7 mouse cellular contexts compared by ENCODE assay signal in the genomic region with DNA sequence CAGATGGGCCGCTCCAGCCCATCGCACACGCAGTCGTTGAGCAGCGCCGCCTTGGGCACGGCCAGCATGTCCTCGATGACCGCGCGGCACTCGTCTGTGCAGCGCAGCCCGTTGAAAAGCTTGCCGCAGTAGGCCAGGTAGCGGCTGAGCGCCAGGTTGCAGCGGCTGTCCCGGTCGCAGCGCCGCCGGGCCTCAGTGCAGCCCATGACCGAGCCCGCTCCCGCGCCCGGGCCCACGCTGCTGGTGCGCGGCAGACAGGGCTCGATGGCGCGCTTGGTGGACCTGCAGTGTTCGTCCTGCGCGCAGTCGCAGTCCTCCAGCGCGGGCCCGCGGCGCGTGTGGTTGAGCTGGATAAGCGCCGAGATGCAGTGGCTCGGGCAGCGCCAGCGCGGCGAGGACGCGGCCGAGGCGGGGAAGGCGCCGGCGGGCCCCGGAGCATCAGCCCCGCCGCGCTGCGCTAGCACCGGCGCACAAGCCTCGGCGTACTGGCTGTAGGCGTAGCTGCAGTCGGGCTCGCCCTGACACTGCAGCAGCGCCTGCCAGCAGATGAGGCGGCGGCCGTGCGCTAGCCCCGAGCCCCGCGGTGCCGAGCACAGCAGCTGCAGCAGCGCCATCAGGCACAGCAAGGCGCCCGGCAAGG. TPM values are rescaled to one million over a fixed set of nuclear protein-coding genes. Genes with fewer than 3 reads are reported as not detected.
DNase-seq lines count a peak whose midpoint lies in the region; ATAC-seq lines count a peak whose summit lies in the region.

No protein-coding gene starts in this region.

- peak overlapping the region; percentile 77 for H3K27ac ChIP-seq in brown adipose tissue, adult 24 weeks (replicated peaks; ENCODE audit: low read depth, low read length)
- H3K27ac ChIP-seq in hindbrain, embryonic 16.5 days (ENCODE audit: low read depth, low read length): peak overlapping the region; percentile 83
- peak overlapping the region; percentile 92 for H3K27ac ChIP-seq in midbrain, embryonic 14.5 days (replicated peaks; ENCODE audit: low read depth, low read length)
- peak overlapping the region; percentile 98 for H3K27ac ChIP-seq in stomach, embryonic 16.5 days (ENCODE audit: low read length)

- no peaks in the 10 kb centered on the region for H3K9me3 ChIP-seq in hindbrain, embryonic 16.5 days (ENCODE audit: control insufficient read depth, low read length)
- H3K9me3 ChIP-seq in midbrain, embryonic 14.5 days (ENCODE audit: control insufficient read depth, low read length): no peaks in the 10 kb centered on the region
- no peaks in the 10 kb centered on the region for H3K9me3 ChIP-seq in stomach, embryonic 16.5 days (replicated peaks; ENCODE audit: control insufficient read depth, low read length)

- peak; percentile 71 for ATAC-seq in hindbrain, embryonic 16.5 days
- peak; percentile 53 for ATAC-seq in midbrain, embryonic 14.5 days (ENCODE audit: low FRiP score, low TSS enrichment)
- peak; percentile 7; the same call in 1 of the 2 replicates for ATAC-seq in stomach, embryonic 16.5 days (ENCODE audit: insufficient read depth, low FRiP score)

- no peaks in the 10 kb centered on the region for H3K36me3 ChIP-seq in hindbrain, embryonic 16.5 days (ENCODE audit: control insufficient read depth, insufficient read depth, low read length)
- no peaks in the 10 kb centered on the region for H3K36me3 ChIP-seq in midbrain, embryonic 14.5 days (ENCODE audit: control insufficient read depth, insufficient read depth, low read length)
- H3K36me3 ChIP-seq in stomach, embryonic 16.5 days (ENCODE audit: control insufficient read depth, insufficient read depth, low read length): no peaks in the 10 kb centered on the region

- H3K4me1 ChIP-seq in brown adipose tissue, adult 24 weeks (ENCODE audit: control insufficient read depth, insufficient read depth, insufficient read length, low read length): no peaks in the 10 kb centered on the region
- peaks cover 13% of the 10 kb centered on the region for H3K4me1 ChIP-seq in hindbrain, embryonic 16.5 days (ENCODE audit: control insufficient read depth, insufficient read depth, low read depth, low read length)
- H3K4me1 ChIP-seq in midbrain, embryonic 14.5 days (ENCODE audit: control insufficient read depth, insufficient read depth, low read length): peaks cover 37% of the 10 kb centered on the region
- peaks cover 5% of the 10 kb centered on the region; the same call in 1 of the 2 replicates for H3K4me1 ChIP-seq in stomach, embryonic 16.5 days (ENCODE audit: control insufficient read depth, insufficient read depth, low read length)

- H3K4me3 ChIP-seq in brown adipose tissue, adult 24 weeks (ENCODE audit: insufficient read depth, low read depth, low read length): peak overlapping the region; percentile 74
- H3K4me3 ChIP-seq in hindbrain, embryonic 16.5 days (ENCODE audit: low read length): peak overlapping the region; percentile 49
- peak overlapping the region; percentile 79 for H3K4me3 ChIP-seq in midbrain, embryonic 14.5 days (replicated peaks; ENCODE audit: low read depth, low read length)
- peak overlapping the region; percentile 73 for H3K4me3 ChIP-seq in stomach, embryonic 16.5 days (replicated peaks; ENCODE audit: low read length)

- H3K4me2 ChIP-seq in hindbrain, embryonic 16.5 days (ENCODE audit: low read length): peak overlapping the region; percentile 87
- H3K4me2 ChIP-seq in midbrain, embryonic 14.5 days (ENCODE audit: low read length): peak overlapping the region; percentile 86
- H3K4me2 ChIP-seq in stomach, embryonic 16.5 days (ENCODE audit: low read depth, low read length): peak overlapping the region; percentile 90

- intact Hi-C loops in left cerebral cortex, postnatal 4 days (cut with DNase I): loop anchor here (5.0 kb wide), 2 partner anchors 271 to 291 kb away; no protein-coding TSS in a partner anchor

- H3K9ac ChIP-seq in hindbrain, embryonic 16.5 days (ENCODE audit: low read depth, low read length): peak overlapping the region; percentile 69
- H3K9ac ChIP-seq in midbrain, embryonic 14.5 days (replicated peaks; ENCODE audit: low read length): peak overlapping the region; percentile 86
- H3K9ac ChIP-seq in stomach, embryonic 16.5 days (ENCODE audit: low read length): peak overlapping the region; percentile 93

- no peaks in the 10 kb centered on the region for H3K27me3 ChIP-seq in hindbrain, embryonic 16.5 days (replicated peaks; ENCODE audit: control insufficient read depth, insufficient read depth, low read length)
- H3K27me3 ChIP-seq in midbrain, embryonic 14.5 days (ENCODE audit: control insufficient read depth, insufficient read depth, low read length): peaks cover 4% of the 10 kb centered on the region; the same call in 1 of the 2 replicates
- peaks cover 11% of the 10 kb centered on the region for H3K27me3 ChIP-seq in stomach, embryonic 16.5 days (ENCODE audit: control insufficient read depth, insufficient read depth, low read length)

- WGBS in hindbrain, embryonic 16.5 days: under 1% methylated on average over 71 of the region's 82 CpGs
- under 1% methylated on average over 77 of the region's 82 CpGs for WGBS in midbrain, embryonic 14.5 days
- under 1% methylated on average over 82 of the region's 82 CpGs for WGBS in stomach, embryonic 16.5 days

- peak; percentile 84 for DNase-seq in ZHBTc4 (ENCODE audit: low read depth, low spot score)
- DNase-seq in gastrocnemius, postnatal 10 days: peak; percentile 70
- DNase-seq in left cerebral cortex, postnatal 4 days: peak; percentile 83
- DNase-seq in midbrain, embryonic 14.5 days: peak; percentile 92

RNA-seq across cellular contexts. Expression of a gene that starts 0.9 kb away (rescaled TPM):
- 35.6 and 47.5 TPM in 2 replicates for polyA plus RNA-seq in brown adipose tissue, adult 24 weeks (2012; ENCODE audit: insufficient read depth, insufficient read length, missing spikeins)
- total RNA-seq in gastrocnemius, postnatal 10 days (2021): 10 to 100 TPM; 68.7 to 70.5 TPM
- polyA plus RNA-seq in hindbrain, embryonic 16.5 days (2015; fragmentation: Nextera tagmentation; extraction: Ambion mirVana): 11.7 and 14.6 TPM in 2 replicates
- 10 to 100 TPM; 13.0 to 14.4 TPM for total RNA-seq in left cerebral cortex, postnatal 4 days (2021)
- polyA plus RNA-seq in midbrain, embryonic 14.5 days (2014; fragmentation: Nextera tagmentation; extraction: Ambion mirVana): 13.8 and 24.2 TPM in 2 replicates
- 24.0 and 35.4 TPM in 2 replicates for polyA plus RNA-seq in stomach, embryonic 16.5 days (2015; fragmentation: Nextera tagmentation; extraction: Ambion mirVana)

Comparison
In these comparisons a context has a peak if more than half of its experiments do, and no peak if none do; other contexts are left out.
1. Peak in every context shown above with its lines: DNase-seq, ATAC-seq, H3K4me3 ChIP-seq and H3K27ac ChIP-seq.
2. ATAC-seq: peak in every context shown above with its lines; median percentile 71 in hindbrain, embryonic 16.5 days; 53 in midbrain, embryonic 14.5 days; 7 in stomach, embryonic 16.5 days.